Mouse (Mus musculus): ENCODE measurements around the gene Sorbs1.

GRCm38 (mm10) chr19:40391469-40391868 is 122.1 kb downstream of the Sorbs1 start:
- TF ChIP-seq CTCF (IDR thresholded peaks at IDR 0.05; ENCODE audit: extremely low read depth, insufficient read length, insufficient replicate concordance, low read depth, low read length) = peak; percentile 98; the same call in 1 of the 2 replicates
- TF ChIP-seq POLR2A (IDR thresholded peaks at IDR 0.05; ENCODE audit: low read depth, low read length) = no peak
